Mouse (Mus musculus): ENCODE data around the gene Zfp629.

DNA sequence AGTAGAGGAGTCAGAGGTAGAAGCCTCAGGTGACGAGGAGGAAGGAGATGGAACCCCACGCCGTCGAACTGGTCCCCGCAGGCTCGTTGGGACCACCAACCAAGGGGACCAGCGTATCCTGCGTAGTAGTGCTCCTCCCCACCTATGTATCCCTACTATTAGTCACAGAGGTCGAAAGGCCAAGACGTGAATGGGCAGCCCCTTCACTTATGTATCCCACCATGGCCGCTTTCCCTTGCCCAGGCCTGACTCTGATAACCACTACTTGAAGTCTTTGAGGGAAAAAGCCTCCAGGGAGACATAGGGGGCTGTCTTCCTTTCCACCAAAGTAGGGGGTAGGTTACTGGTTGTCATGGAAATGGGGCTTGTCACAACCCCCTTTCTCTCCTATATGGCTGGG, 55.0 kb downstream of the Zfp629 start:
- TF ChIP-seq POLR2AphosphoS2 (IDR thresholded peaks at IDR 0.05; ENCODE audit: low read length): no peak
- TF ChIP-seq USF1 (IDR thresholded peaks at IDR 0.05; ENCODE audit: low read depth, low read length): no peak
- no peak for TF ChIP-seq EP300 (IDR thresholded peaks at IDR 0.05; ENCODE audit: low read depth in 1 of 2, low read length in 2 of 2)
- no peak for TF ChIP-seq KAT2A (conservative IDR thresholded peaks at IDR 0.05; ENCODE audit: low read depth, low read length)
